ENCODE assay signal across 18 mouse cellular contexts in the genomic region with DNA sequence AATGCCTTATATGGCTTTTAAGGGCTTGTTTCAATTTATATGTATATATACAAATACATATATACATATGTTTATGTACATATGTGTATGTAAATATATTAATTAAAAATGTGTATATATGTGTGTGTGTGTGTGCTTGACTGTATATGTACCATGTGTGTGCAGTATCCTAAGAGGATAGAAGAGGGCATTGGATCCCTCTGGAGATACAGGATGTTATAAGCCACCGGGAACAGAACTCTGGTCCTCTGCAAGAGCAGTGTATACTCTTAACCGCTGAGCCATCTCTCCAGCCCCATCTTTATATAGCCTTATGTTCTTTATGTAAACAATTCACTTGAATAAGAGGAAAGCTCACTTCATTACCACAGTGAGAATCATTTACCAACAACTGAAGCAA.
"Had no signal": no experiment of that assay in that cellular context is flagged by ENCODE, and none has a peak within 500 bp of the region (broad histone marks: within the 10 kb centered on the region; RNA-seq: fewer than 3 reads in every experiment).

No protein-coding gene starts in this region.

- H3K9ac ChIP-seq: liver, embryonic 14.5 days; midbrain, embryonic 12.5 days; neural tube, embryonic 13.5 days; neural tube, embryonic 15.5 days had no signal

- ATAC-seq: midbrain, embryonic 16.5 days had no signal

- H3K27ac ChIP-seq: liver, embryonic 14.5 days; midbrain, embryonic 10.5 days; midbrain, embryonic 12.5 days; neural tube, embryonic 13.5 days; neural tube, embryonic 15.5 days had no signal

- DNase-seq: lung, adult 2 months; lung, postnatal 10 days; midbrain, embryonic 14.5 days; retina, postnatal 1 day; right cerebral cortex, adult 18-20 months; right cerebral cortex, postnatal 25 days; right cerebral cortex, postnatal 4 days; spleen, adult 18-20 months; thymus, adult 18-20 months; thymus, postnatal 14 days; thymus, postnatal 36 days had no signal

- H3K4me1 ChIP-seq: midbrain, embryonic 10.5 days; midbrain, embryonic 12.5 days; neural tube, embryonic 13.5 days; neural tube, embryonic 15.5 days had no signal

- H3K27me3 ChIP-seq: midbrain, embryonic 12.5 days; neural tube, embryonic 13.5 days; neural tube, embryonic 15.5 days had no signal

- H3K4me2 ChIP-seq: midbrain, embryonic 12.5 days; neural tube, embryonic 13.5 days; neural tube, embryonic 15.5 days had no signal

- H3K4me3 ChIP-seq: midbrain, embryonic 10.5 days; midbrain, embryonic 12.5 days; myocyte; neural tube, embryonic 13.5 days; neural tube, embryonic 15.5 days had no signal

- H3K36me3 ChIP-seq: midbrain, embryonic 10.5 days; midbrain, embryonic 12.5 days; neural tube, embryonic 13.5 days; neural tube, embryonic 15.5 days had no signal

- H3K9me3 ChIP-seq: midbrain, embryonic 10.5 days; midbrain, embryonic 12.5 days; neural tube, embryonic 13.5 days; neural tube, embryonic 15.5 days had no signal
